Mouse (Mus musculus) E14TG2a.4 (cell line): ENCODE data around the gene Abca2.

Experiments
- CTCF ChIP-seq: conservative IDR thresholded peaks from 2 replicates; pipeline ENCODE4 v1.5.1; 2014; ENCODE audit warnings: low read length
- POU5F1 ChIP-seq: IDR thresholded peaks from 2 replicates; pipeline ENCODE4 v1.6.1; 2014; ENCODE audit warnings: low read length, borderline replicate concordance

GRCm38 (mm10) chr2:25408908-25409307 lies 19.6 kb upstream of the Abca2 start:
- TF ChIP-seq CTCF (no peak), POU5F1 (no peak)
